Mouse (Mus musculus): Measurements from ENCODE around the gene Rabggtb. TPM values are rescaled to one million over a fixed set of nuclear protein-coding genes. Genes with fewer than 3 reads are reported as not detected.

Gene Rabggtb
- polyA plus RNA-seq, 1 experiment from 2014 or later, result 44.3 TPM

- no peak for ATAC-seq (replicated peaks; ENCODE audit: insufficient number of reproducible peaks, low FRiP score, low TSS enrichment, low read depth)
- H3K27me3 ChIP-seq (ENCODE audit: control insufficient read depth, insufficient read depth, low read length), result no peaks in the 10 kb centered on the region
- H3K27ac ChIP-seq (replicated peaks; ENCODE audit: low read depth, low read length), result no peak overlapping the region
- no peaks in the 10 kb centered on the region for H3K9me3 ChIP-seq (replicated peaks; ENCODE audit: control insufficient read depth, low read length)
- no peak overlapping the region for H3K4me3 ChIP-seq (ENCODE audit: low read depth, low read length)
- H3K36me3 ChIP-seq (replicated peaks; ENCODE audit: control insufficient read depth, insufficient read depth, low read depth, low read length), result no peaks in the 10 kb centered on the region
- no peaks in the 10 kb centered on the region; the same call in none of the 2 replicates for H3K4me1 ChIP-seq (ENCODE audit: control insufficient read depth, insufficient read depth, low read length)
- no peak overlapping the region for H3K4me2 ChIP-seq (ENCODE audit: low read depth, low read length)
- DNase-seq (ENCODE audit: low spot score), result no peak
- 78% methylated on average over 4 of the region's 4 CpGs for WGBS
- no peak overlapping the region for H3K9ac ChIP-seq (replicated peaks; ENCODE audit: low read length)
Measured at GRCm38 (mm10) chr3:153947271-153947670, 34.5 kb upstream of the Rabggtb start.

- H3K4me2 ChIP-seq (ENCODE audit: low read depth, low read length), result peak within 1 kb of the TSS; percentile 56
- under 1% methylated on average over 40 of the region's 41 CpGs for WGBS
- peak; percentile 98 for ATAC-seq (replicated peaks; ENCODE audit: insufficient number of reproducible peaks, low FRiP score, low TSS enrichment, low read depth)
Measured at GRCm38 (mm10) chr3:153944335-153944990, 31.7 kb upstream of the Rabggtb start, which contains the start of gene Acadm. Gene Acadm, minus strand, starts transcription at chr3:153944632.

GRCm38 (mm10) chr3:153943901-153944334 is 31.1 kb upstream of the Rabggtb start:
- Histone ChIP-seq H3K36me3 (replicated peaks; ENCODE audit: control insufficient read depth, insufficient read depth, low read depth, low read length) (no peaks in the 10 kb centered on the region), H3K4me3 (ENCODE audit: low read depth, low read length) (peak overlapping the region; percentile 57), H3K4me2 (ENCODE audit: low read depth, low read length) (peak overlapping the region; percentile 56), H3K27me3 (ENCODE audit: control insufficient read depth, insufficient read depth, low read length) (no peaks in the 10 kb centered on the region), H3K27ac (replicated peaks; ENCODE audit: low read depth, low read length) (peak overlapping the region; percentile 44), H3K9ac (replicated peaks; ENCODE audit: low read length) (peak overlapping the region; percentile 67), H3K9me3 (replicated peaks; ENCODE audit: control insufficient read depth, low read length) (no peaks in the 10 kb centered on the region), H3K4me1 (ENCODE audit: control insufficient read depth, insufficient read depth, low read length) (no peaks in the 10 kb centered on the region; the same call in none of the 2 replicates)
- WGBS, result under 1% methylated on average over 19 of the region's 19 CpGs
- no peak; the same call in 1 of the 2 replicates for ATAC-seq (replicated peaks; ENCODE audit: insufficient number of reproducible peaks, low FRiP score, low TSS enrichment, low read depth)
- DNase-seq (ENCODE audit: low spot score), result peak; percentile 34

More at GRCm38 (mm10) chr3:153944335-153944990, 31.7 kb upstream of the Rabggtb start, which contains the start of gene Acadm:
- Histone ChIP-seq H3K27me3 (ENCODE audit: control insufficient read depth, insufficient read depth, low read length) (no peaks in the 10 kb centered on the region), H3K4me1 (ENCODE audit: control insufficient read depth, insufficient read depth, low read length) (no peaks in the 10 kb centered on the region; the same call in none of the 2 replicates), H3K4me3 (ENCODE audit: low read depth, low read length) (peak within 1 kb of the TSS; percentile 57), H3K36me3 (replicated peaks; ENCODE audit: control insufficient read depth, insufficient read depth, low read depth, low read length) (no peaks in the 10 kb centered on the region), H3K9ac (replicated peaks; ENCODE audit: low read length) (peak within 1 kb of the TSS; percentile 67), H3K27ac (replicated peaks; ENCODE audit: low read depth, low read length) (peak within 1 kb of the TSS; percentile 44), H3K9me3 (replicated peaks; ENCODE audit: control insufficient read depth, low read length) (no peaks in the 10 kb centered on the region)
- peak; percentile 98 for DNase-seq (ENCODE audit: low spot score)

- Histone ChIP-seq H3K9ac (replicated peaks; ENCODE audit: low read length) (no peak overlapping the region), H3K4me2 (ENCODE audit: low read depth, low read length) (peak overlapping the region; percentile 56), H3K9me3 (replicated peaks; ENCODE audit: control insufficient read depth, low read length) (no peaks in the 10 kb centered on the region), H3K27ac (replicated peaks; ENCODE audit: low read depth, low read length) (no peak overlapping the region), H3K36me3 (replicated peaks; ENCODE audit: control insufficient read depth, insufficient read depth, low read depth, low read length) (no peaks in the 10 kb centered on the region), H3K4me3 (ENCODE audit: low read depth, low read length) (peak overlapping the region; percentile 57), H3K4me1 (ENCODE audit: control insufficient read depth, insufficient read depth, low read length) (no peaks in the 10 kb centered on the region; the same call in none of the 2 replicates), H3K27me3 (ENCODE audit: control insufficient read depth, insufficient read depth, low read length) (no peaks in the 10 kb centered on the region)
- peak; percentile 66 for DNase-seq (ENCODE audit: low spot score)
- 48% methylated on average over 12 of the region's 12 CpGs for WGBS
- ATAC-seq (replicated peaks; ENCODE audit: insufficient number of reproducible peaks, low FRiP score, low TSS enrichment, low read depth), result no peak
Measured at GRCm38 (mm10) chr3:153943003-153943640, 30.3 kb upstream of the Rabggtb start.

GRCm38 (mm10) chr3:153941613-153942012 is 28.8 kb upstream of the Rabggtb start:
- H3K9me3 ChIP-seq (replicated peaks; ENCODE audit: control insufficient read depth, low read length), result no peaks in the 10 kb centered on the region
- 90% methylated on average over 13 of the region's 13 CpGs for WGBS
- H3K4me1 ChIP-seq (ENCODE audit: control insufficient read depth, insufficient read depth, low read length), result no peaks in the 10 kb centered on the region; the same call in none of the 2 replicates
- H3K27me3 ChIP-seq (ENCODE audit: control insufficient read depth, insufficient read depth, low read length), result no peaks in the 10 kb centered on the region
- no peaks in the 10 kb centered on the region; the same call in 1 of the 2 replicates for H3K36me3 ChIP-seq (replicated peaks; ENCODE audit: control insufficient read depth, insufficient read depth, low read depth, low read length)
- no peak overlapping the region for H3K27ac ChIP-seq (replicated peaks; ENCODE audit: low read depth, low read length)
- no peak overlapping the region for H3K4me2 ChIP-seq (ENCODE audit: low read depth, low read length)
- no peak overlapping the region for H3K9ac ChIP-seq (replicated peaks; ENCODE audit: low read length)
- DNase-seq (ENCODE audit: low spot score) (no peak), ATAC-seq (replicated peaks; ENCODE audit: insufficient number of reproducible peaks, low FRiP score, low TSS enrichment, low read depth) (no peak)
- no peak overlapping the region for H3K4me3 ChIP-seq (ENCODE audit: low read depth, low read length)

- Histone ChIP-seq H3K4me1 (ENCODE audit: control insufficient read depth, insufficient read depth, low read length) (no peaks in the 10 kb centered on the region; the same call in none of the 2 replicates), H3K27me3 (ENCODE audit: control insufficient read depth, insufficient read depth, low read length) (no peaks in the 10 kb centered on the region), H3K27ac (replicated peaks; ENCODE audit: low read depth, low read length) (no peak overlapping the region), H3K4me2 (ENCODE audit: low read depth, low read length) (no peak overlapping the region), H3K4me3 (ENCODE audit: low read depth, low read length) (no peak overlapping the region), H3K9me3 (replicated peaks; ENCODE audit: control insufficient read depth, low read length) (no peaks in the 10 kb centered on the region), H3K36me3 (replicated peaks; ENCODE audit: control insufficient read depth, insufficient read depth, low read depth, low read length) (no peaks in the 10 kb centered on the region; the same call in 1 of the 2 replicates), H3K9ac (replicated peaks; ENCODE audit: low read length) (no peak overlapping the region)
- DNase-seq (ENCODE audit: low spot score) (no peak), ATAC-seq (replicated peaks; ENCODE audit: insufficient number of reproducible peaks, low FRiP score, low TSS enrichment, low read depth) (no peak)
- WGBS, result 95% methylated on average over 9 of the region's 9 CpGs
Measured at GRCm38 (mm10) chr3:153940486-153940885, 27.7 kb upstream of the Rabggtb start.

GRCm38 (mm10) chr3:153940021-153940420 is 27.2 kb upstream of the Rabggtb start:
- Histone ChIP-seq H3K27ac (replicated peaks; ENCODE audit: low read depth, low read length) (no peak overlapping the region), H3K9me3 (replicated peaks; ENCODE audit: control insufficient read depth, low read length) (no peaks in the 10 kb centered on the region), H3K4me3 (ENCODE audit: low read depth, low read length) (no peak overlapping the region), H3K9ac (replicated peaks; ENCODE audit: low read length) (no peak overlapping the region), H3K36me3 (replicated peaks; ENCODE audit: control insufficient read depth, insufficient read depth, low read depth, low read length) (no peaks in the 10 kb centered on the region; the same call in 1 of the 2 replicates), H3K4me2 (ENCODE audit: low read depth, low read length) (no peak overlapping the region), H3K27me3 (ENCODE audit: control insufficient read depth, insufficient read depth, low read length) (no peaks in the 10 kb centered on the region), H3K4me1 (ENCODE audit: control insufficient read depth, insufficient read depth, low read length) (no peaks in the 10 kb centered on the region; the same call in none of the 2 replicates)
- DNase-seq (ENCODE audit: low spot score) (no peak), ATAC-seq (replicated peaks; ENCODE audit: insufficient number of reproducible peaks, low FRiP score, low TSS enrichment, low read depth) (no peak)
- 82% methylated on average over 8 of the region's 8 CpGs for WGBS

Measured in embryonic facial prominence, embryonic 11.5 days (tissue).